Mouse (Mus musculus): ENCODE data around the gene Chmp4b.

Chmp4b gene

GRCm38 (mm10) chr2:154641176-154641575, 10.3 kb upstream of the Chmp4b start:
- DNase-seq (ENCODE audit: low read depth, low spot score) = no peak

DNA sequence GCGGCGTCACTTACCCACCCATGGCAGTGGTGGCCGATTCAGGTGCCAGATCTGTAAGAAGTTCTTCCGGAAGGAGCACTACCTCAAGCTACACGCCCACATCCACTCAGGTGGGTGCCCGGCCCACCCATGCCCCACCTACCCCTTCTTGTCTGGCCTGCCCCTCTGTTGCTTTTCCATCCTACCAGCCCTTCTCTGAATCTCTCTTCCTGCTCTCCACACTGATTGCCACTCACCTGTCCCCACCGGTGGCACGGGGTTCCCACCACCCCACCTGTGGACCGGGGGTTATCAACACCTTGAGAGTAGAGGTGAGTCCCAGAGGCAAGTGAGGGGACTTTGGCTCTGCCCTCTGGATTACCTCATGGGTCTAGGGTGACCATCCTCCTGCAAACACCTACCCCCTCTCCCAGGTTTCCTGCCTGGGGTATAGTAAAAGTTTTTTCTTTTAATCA, 9.5 kb upstream of the Chmp4b start:
- DNase-seq (ENCODE audit: low read depth, low spot score) = no peak

DNA sequence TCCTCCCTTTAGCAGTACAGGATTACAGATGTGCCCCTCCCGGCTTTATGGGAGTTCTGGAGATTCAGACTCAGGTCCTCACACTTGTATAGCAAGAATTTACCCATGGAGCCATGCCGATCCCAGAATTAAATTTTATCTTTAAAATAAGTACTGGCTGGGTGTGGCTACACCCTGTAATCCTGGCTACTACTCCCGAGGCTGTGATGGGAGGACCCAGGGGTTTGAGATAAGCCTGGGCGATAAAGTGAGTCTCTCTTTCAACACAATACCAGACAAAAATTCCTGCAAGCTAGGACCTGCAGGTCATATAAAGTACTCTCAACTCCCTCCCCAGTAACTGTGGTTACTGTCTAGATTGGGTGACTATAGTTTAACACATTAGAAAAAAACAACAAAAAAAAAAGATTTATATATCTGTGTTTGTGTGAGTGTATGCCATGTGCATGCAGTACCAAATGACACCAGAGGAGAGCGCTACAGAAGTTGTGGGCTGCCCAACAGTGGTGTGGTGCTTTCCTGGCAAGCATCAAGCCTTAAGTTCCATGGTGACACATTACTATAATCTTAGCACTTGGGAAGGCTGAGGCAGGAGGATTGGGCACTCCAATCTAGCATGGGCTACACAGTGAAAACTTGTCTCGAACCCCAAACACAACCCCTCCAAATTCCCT, 8.7 kb upstream of the Chmp4b start:
- no peak for DNase-seq (ENCODE audit: low read depth, low spot score)

DNA sequence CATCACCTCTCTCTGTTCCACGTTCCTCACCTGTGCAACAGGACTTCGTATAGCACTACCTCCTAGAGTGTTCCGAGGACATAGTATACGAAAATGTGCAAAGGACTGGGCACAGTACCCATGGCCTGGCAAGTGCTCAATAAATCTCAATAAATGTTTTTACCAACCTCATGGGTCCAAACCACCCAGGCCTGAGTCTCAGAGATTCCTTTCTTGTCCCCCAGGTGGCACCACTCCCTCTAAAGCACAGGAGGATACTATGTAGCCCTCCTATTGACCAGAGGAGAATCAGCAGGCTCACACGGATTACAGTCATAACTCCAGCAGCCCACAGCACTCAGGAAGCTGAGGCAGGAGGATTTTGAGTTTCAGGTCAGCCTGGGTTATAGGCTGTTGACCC, 4.9 kb upstream of the Chmp4b start:
- DNase-seq (ENCODE audit: low read depth, low spot score) = no peak

DNA sequence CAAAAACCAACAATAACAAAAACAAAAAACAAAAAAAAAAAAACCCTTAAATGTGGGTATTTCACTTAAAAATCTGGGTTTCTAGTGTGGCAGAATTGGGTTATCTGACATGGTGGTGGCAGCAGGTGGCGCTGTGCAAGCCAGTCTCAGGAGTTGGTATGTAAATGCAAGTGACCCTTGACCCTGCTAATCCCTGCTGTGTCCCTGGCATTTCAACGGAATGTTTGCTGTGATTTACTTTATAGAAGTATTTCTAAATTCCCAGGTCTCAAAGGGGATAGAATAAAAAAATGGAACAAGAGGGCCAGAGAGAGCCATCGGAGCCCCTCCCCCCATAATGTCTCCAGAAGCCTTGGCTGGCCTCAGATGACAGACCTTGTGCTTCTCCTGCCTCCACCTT, 3.4 kb upstream of the Chmp4b start:
- DNase-seq (ENCODE audit: low read depth, low spot score) = no peak

GRCm38 (mm10) chr2:154650404-154650803, 1.1 kb upstream of the Chmp4b start:
- DNase-seq (ENCODE audit: low read depth, low spot score) = no peak

DNA sequence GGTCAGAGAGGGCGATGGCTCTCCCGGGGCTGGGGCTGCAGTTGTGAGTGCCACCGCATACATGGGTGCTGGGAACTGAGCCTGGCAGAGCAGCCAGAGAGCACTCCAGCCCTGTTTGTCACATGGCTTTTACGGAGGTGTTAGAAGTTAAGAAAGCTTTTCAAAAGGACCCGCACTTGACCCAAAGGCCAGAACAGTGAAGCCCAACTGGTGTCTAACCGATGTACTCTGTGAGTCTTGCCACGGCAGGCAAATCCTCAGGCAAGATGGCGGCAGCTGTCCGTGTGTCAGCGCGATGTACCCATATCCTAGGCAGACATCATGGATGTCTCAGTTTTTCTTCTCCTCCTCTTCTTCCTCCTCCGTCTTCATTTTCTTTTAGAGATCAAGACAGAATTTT, 3.5 kb downstream of the Chmp4b start:
- DNase-seq (ENCODE audit: low read depth, low spot score) = no peak

DNA sequence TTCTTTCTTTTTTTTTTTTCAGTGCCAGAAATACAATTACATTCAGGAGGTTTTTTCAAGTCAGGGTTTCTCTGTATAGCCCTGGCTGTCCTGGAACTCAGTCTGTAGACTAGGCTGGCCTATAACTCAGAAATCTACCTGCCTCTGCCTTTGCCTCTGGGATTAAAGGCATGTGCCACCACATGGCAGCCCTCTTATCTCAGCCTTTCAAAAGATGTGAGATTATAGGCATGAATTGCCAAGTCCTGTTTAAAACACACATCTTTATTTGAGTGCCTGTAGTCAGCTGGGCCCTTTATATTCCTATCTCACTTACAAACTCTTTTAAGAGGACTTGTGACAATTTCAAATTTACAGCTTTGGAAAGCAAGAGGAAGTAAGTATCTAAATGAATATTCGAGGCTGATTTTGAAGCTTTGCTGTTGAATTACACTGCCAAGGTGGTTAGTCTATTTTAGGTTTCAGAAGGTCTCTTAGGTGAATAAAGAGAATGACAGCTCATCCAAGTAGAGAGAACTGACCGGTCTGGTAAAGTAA, 4.4 kb downstream of the Chmp4b start:
- no peak for DNase-seq (ENCODE audit: low read depth, low spot score)

DNA sequence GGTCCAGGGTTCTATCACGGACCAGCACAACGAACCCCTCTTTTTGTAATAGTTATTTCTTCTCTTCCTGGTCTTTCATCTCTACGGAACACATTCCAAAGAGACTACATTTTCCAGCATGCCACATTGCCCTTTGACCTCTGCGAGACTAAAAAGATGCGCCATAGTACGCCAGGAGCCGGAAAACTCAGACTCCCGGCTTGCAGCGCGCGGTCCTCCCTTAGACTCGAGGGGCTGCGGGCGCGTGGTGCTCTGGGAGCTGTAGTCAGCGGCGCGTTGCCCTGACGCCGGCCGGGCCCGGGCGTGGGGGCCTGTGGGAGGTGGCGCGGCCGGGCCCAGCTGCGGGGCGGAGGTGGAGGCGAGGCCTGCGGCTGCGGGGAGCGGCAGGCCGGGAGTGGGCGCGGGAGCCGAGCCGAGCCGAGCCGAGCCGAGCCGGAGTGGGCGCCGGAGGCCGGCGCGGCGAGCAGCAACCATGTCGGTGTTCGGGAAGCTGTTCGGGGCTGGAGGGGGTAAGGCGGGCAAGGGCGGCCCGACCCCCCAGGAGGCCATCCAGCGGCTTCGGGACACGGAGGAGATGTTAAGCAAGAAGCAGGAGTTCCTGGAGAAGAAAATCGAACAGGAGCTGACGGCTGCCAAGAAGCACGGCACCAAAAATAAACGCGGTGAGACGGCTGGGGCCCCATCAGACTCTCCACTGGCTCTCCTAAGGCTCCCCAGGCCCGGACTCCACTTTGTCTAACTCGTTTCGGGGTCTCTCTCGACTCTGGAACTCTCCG, 5.4 kb downstream of the Chmp4b start:
- DNase-seq (ENCODE audit: low read depth, low spot score) = peak; percentile 97

DNA sequence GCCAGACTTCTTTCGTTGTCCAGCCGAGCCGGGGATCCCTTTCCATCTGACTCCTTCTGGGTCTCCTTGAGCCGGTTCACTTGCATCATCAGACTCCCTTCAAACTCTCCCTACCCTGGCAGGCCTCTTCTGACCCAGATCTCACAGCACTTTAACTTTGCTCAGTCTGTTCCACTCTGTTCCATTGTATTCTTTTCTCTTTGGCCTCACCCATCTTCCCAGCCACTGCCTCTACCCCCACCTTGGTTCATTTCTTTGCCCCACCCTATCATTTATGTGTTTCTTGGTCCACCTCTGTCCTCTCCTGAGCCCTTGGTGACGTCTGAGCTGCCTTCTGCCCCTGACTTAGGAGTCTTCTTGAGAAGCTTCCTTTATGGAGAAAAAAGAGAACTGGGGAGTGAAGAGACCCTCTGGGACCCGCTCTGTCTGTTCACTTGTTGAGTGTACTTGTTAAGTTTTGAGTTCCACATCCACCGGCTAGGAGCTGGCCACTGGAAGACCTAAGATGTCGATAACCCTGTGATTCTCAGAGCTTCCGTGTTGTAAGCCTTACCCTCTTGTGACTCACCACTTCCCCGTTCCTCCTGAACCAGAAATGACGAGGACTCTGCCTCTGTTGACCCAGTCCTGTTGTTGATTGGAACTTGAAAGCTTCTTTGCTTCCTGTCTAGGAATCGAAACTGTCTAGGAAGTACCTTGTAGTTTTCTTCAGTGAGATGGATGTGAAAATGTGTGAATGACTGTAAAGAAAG, 6.2 kb downstream of the Chmp4b start:
- DNase-seq (ENCODE audit: low read depth, low spot score) = no peak

- no peak for DNase-seq (ENCODE audit: low read depth, low spot score)
Observed at GRCm38 (mm10) chr2:154659070-154659469, 7.6 kb downstream of the Chmp4b start.

DNA sequence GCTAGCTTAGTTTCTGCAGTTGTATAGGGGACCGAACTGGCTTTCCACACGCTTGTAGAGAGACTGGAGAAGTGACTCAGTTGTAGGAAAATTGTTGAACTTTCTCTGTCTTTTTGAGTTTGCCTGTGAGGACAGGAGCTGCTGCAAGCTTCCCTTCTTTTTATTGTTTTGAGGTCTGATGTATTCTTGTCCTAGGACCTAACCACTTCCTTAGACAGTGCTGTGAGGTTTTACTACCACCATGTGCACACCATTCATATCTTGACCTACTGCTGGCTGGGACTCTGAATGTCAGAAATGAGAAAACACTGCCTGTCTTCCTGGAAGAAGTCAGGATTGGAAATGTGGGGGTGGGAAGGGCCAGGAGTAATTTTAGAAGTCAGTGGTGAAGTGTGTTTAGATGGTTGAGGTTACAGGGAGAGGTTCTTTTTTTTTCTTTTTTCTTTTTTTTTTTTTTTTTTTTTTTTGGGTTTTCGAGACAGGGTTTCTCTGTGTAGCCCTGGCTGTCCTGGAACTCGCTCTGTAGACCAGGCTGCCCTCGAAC, 8.1 kb downstream of the Chmp4b start:
- DNase-seq (ENCODE audit: low read depth, low spot score) = no peak

DNA sequence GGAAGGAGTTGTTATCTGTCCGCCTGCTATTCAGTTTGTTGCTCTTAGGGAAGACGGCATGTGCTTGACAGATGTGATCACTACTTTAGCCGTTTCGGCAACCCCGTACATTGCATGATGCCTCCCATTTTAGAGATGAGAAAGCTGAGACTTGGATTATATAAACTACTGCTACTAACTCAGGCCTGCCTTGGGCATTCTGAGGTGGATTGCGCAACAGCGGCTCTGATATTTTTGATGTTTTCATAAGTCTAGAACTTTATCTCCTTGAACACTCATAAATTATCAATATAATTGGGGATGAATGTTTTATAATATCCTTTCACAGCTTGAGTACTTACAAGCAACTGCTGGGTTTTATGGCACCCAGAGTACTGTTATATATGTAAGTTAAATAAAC, 17.2 kb downstream of the Chmp4b start:
- DNase-seq (ENCODE audit: low read depth, low spot score) = no peak

DNA sequence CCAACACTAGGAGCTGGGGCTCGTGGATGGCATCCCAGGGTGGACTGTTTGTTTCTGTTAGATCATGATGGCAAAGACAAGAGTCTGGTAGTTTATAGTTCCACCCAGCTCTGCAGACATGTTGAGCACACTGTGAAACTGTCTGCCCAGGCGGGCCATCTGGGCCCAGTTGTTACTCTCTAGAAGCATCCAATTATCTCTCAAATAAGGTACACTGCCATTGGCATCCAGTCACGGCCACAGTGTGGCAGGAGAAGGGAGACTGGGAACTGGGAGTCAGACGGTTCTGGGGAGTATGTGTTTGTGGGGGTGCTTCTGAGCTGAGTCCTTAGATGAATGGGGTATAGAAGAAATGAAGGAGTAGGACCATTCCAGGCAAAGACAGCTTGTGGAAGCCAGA, 18.6 kb downstream of the Chmp4b start:
- no peak for DNase-seq (ENCODE audit: low read depth, low spot score)

DNA sequence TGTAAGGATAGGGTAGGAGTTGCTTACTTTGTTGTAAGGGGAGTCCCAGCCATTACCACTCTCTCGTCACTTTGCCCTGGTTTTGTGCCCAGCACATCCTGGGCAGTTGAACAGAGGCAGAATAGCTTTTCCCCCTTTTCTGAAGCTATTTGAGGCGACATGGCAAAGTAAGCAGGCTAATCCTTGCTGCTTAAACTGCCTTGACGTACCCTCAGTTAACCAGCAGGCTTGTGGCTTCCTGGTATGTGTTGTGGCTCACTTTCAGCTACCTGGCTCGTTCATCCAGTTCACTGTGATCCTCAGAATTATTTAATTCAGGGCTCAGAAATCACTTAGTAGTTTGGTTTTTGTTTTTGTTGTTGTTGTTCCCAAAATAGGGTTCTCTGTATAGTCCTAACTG, 19.2 kb downstream of the Chmp4b start:
- no peak for DNase-seq (ENCODE audit: low read depth, low spot score)

- no peak for DNase-seq (ENCODE audit: low read depth, low spot score)
Observed at GRCm38 (mm10) chr2:154674008-154674407, 22.5 kb downstream of the Chmp4b start.

DNA sequence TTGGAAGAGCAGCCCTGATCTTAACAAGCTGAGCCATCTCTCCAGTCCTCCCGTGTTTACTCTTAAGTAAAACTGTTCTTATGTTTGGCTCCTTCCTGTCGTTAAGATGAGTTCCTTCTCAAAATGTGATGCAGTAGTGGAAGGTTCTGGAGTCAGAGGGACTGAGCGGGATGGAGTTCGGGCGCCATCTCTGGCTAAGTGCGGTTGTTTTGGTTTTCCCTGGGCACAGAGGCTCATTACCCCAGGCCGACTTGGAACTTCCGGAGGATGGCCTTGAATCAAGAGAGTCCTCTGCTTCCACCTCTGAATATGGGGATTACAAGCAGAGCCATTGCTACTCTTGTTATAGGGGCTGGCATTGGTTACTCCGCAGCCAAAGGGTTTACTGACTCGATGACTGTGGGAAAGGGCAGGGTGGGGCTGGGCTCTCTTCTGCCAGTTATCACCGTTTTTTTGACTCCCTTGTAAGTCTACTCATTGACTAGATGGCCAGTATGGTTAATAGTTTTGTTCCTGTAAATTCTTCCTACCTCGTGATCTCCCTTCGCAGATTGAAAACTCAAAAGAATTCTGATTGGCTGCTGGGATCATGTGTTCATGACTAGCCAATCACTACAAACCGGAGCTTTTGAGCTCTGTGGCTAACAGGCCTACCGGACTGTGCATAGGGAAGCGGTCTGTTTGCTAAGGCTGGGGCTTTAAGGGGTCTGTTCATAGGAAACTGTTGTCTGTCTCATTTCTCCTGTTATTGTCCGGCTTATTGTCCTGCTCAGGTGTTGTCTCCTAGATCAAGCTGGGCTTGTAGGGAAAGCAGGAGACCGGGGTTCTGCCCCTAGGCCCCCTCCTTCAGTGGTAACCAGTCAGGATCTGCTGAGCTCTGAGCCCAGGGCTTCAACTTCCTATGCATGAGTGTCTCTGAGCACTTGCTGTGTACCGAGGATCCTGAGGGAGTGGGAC, 25.4 kb downstream of the Chmp4b start:
- no peak for DNase-seq (ENCODE audit: low read depth, low spot score)

DNA sequence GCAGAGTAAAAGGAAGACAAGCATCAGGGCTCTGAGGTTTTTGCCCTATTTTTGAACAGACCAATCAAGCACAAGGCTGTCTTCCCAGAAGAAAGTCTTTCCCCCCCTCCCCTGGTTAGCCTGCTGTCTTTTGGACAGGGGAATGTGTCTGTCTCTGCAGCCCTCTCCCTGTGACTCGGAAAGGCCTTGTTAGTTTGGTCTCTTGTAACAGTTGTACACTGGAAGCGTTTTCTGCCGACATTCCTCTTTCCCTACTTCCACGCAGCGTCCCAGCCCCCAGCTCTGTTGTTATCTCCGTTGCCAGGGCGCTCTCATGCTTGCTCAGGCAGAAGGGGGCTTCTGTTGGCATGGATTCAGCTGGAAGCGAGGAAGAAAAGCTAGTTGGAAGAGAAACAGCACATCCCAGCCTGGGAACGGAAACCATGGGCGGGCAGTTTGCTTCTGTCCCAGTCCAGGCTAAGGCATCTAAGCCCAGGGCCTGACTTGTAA, 26.2 kb downstream of the Chmp4b start:
- DNase-seq (ENCODE audit: low read depth, low spot score) = peak; percentile 89

DNA sequence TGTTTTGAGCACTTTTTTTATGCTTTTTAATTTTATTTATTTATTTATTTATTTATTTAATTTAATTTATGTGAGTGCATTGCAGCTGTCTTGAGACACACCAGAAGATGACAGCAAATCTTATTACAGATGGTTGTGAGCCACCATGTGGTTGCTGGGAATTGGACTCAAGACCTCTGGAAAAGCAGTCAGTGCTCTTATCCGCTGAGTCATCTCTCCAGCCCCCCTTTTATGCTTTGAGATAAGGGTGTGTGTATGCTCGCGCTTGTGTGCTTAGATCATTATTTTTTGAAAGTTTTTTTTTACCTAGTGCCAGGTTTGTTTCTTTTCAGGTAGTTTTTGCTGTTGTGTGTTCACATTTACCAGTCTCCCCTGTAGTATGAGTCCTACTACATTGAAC, 27.5 kb downstream of the Chmp4b start:
- DNase-seq (ENCODE audit: low read depth, low spot score) = no peak

- no peak for DNase-seq (ENCODE audit: low read depth, low spot score)
Observed at GRCm38 (mm10) chr2:154680337-154680736, 28.8 kb downstream of the Chmp4b start.

- no peak for DNase-seq (ENCODE audit: low read depth, low spot score)
Observed at GRCm38 (mm10) chr2:154680941-154681340, 29.4 kb downstream of the Chmp4b start.

Measured in brain, embryonic 18.5 days (tissue).